In genomic region chr11:76379921-76380544, GRCm38 (mm10) we compare ENCODE assay signal across 9 mouse cellular contexts. TPM values are rescaled to one million over a fixed set of nuclear protein-coding genes. Genes with fewer than 3 reads are reported as not detected.
A peak's percentile ranks its signal among the peaks of the same experiment; 100 is the strongest.
DNase-seq lines count a peak whose midpoint lies in the region; ATAC-seq lines count a peak whose summit lies in the region.
"Had no signal": no experiment of that assay in that cellular context is flagged by ENCODE, and none has a peak within 500 bp of the region (broad histone marks: within the 10 kb centered on the region; RNA-seq: fewer than 3 reads in every experiment).

No protein-coding gene starts in this region.

- H3K4me1 ChIP-seq in liver, embryonic 16.5 days (ENCODE audit: control insufficient read depth, low read depth, low read length), result no peaks in the 10 kb centered on the region
- peaks cover 51% of the 10 kb centered on the region for H3K4me1 ChIP-seq in neural tube, embryonic 12.5 days

- no peak overlapping the region for H3K4me3 ChIP-seq in liver, embryonic 16.5 days (ENCODE audit: low read depth, low read length)
- H3K4me3 ChIP-seq in neural tube, embryonic 12.5 days, result no peak overlapping the region
- H3K4me3 ChIP-seq: hindbrain, embryonic 15.5 days had no signal

- no peaks in the 10 kb centered on the region for H3K9me3 ChIP-seq in liver, embryonic 16.5 days (replicated peaks; ENCODE audit: control insufficient read depth, low read length)
- no peaks in the 10 kb centered on the region for H3K9me3 ChIP-seq in neural tube, embryonic 12.5 days
- H3K9me3 ChIP-seq: hindbrain, embryonic 15.5 days had no signal

- H3K27ac ChIP-seq in liver, embryonic 16.5 days (ENCODE audit: low read length), result no peak overlapping the region
- peak overlapping the region; percentile 42; the same call in 1 of the 2 replicates for H3K27ac ChIP-seq in neural tube, embryonic 12.5 days
- H3K27ac ChIP-seq: hindbrain, embryonic 15.5 days had no signal

- no peak overlapping the region for H3K9ac ChIP-seq in liver, embryonic 16.5 days (ENCODE audit: low read depth, low read length)
- no peak overlapping the region for H3K9ac ChIP-seq in neural tube, embryonic 12.5 days
- H3K9ac ChIP-seq: hindbrain, embryonic 15.5 days had no signal

- H3K4me2 ChIP-seq in liver, embryonic 16.5 days (ENCODE audit: low read depth, low read length), result no peak overlapping the region
- no peak overlapping the region for H3K4me2 ChIP-seq in neural tube, embryonic 12.5 days (replicated peaks)
- H3K4me2 ChIP-seq: hindbrain, embryonic 15.5 days had no signal

- intact Hi-C loops in left cerebral cortex, postnatal 36 days (cut with DNase I), result no loop called here

- no peak for DNase-seq in liver
- peak; percentile 80 to 89 for DNase-seq in heart, adult 18-20 months
- peak; percentile 70 to 80 for DNase-seq in kidney, adult 8-10 months
- no peak for DNase-seq in urinary bladder, postnatal 4 days (ENCODE audit: low spot score in 2 of 2)
- no peak for DNase-seq in layer of hippocampus, postnatal 10 days (ENCODE audit: low spot score in 2 of 2)
- no peak for DNase-seq in left cerebral cortex, postnatal 36 days (ENCODE audit: low spot score in 2 of 2)

- peak; percentile 32; the same call in 1 of the 2 replicates for ATAC-seq in liver, embryonic 16.5 days (ENCODE audit: low read depth)
- no peak for ATAC-seq in neural tube, embryonic 12.5 days (ENCODE audit: low FRiP score, low read depth)

- no peaks in the 10 kb centered on the region for H3K27me3 ChIP-seq in liver, embryonic 16.5 days (ENCODE audit: control insufficient read depth, insufficient read depth, low read depth, low read length)
- H3K27me3 ChIP-seq in neural tube, embryonic 12.5 days (replicated peaks), result no peaks in the 10 kb centered on the region
- H3K27me3 ChIP-seq: hindbrain, embryonic 15.5 days had no signal

- 45% methylated on average over 11 of the region's 11 CpGs for WGBS in liver, embryonic 16.5 days (ENCODE audit: insufficient replicate concordance)
- 20% methylated on average over 11 of the region's 11 CpGs for WGBS in neural tube, embryonic 12.5 days

- H3K36me3 ChIP-seq in liver, embryonic 16.5 days (ENCODE audit: control insufficient read depth, insufficient read depth), result no peaks in the 10 kb centered on the region
- no peaks in the 10 kb centered on the region for H3K36me3 ChIP-seq in neural tube, embryonic 12.5 days
- H3K36me3 ChIP-seq: hindbrain, embryonic 15.5 days had no signal

RNA-seq across cellular contexts. Expression of gene Nxn, which starts 18.9 kb away (rescaled TPM):
- 2.0 and 2.6 TPM in 2 replicates for polyA plus RNA-seq in liver, embryonic 16.5 days (2015; fragmentation: Nextera tagmentation; extraction: Ambion mirVana)
- total RNA-seq in heart, adult 18-20 months (2021), result 10 to 100 TPM; 13.5 to 17.8 TPM
- polyA plus RNA-seq in neural tube, embryonic 12.5 days (2016; fragmentation: Nextera tagmentation; extraction: Ambion mirVana), result 64.1 and 64.4 TPM in 2 replicates
- 10 to 100 TPM; 11.1 to 13.0 TPM for total RNA-seq in layer of hippocampus, postnatal 10 days (2021)
- 10 to 100 TPM; 11.0 to 11.6 TPM for total RNA-seq in left cerebral cortex, postnatal 36 days (2021)

RNA-seq across cellular contexts. Expression of gene Timm22, which starts 26.7 kb away (rescaled TPM):
- polyA plus RNA-seq in liver, embryonic 16.5 days (2015; fragmentation: Nextera tagmentation; extraction: Ambion mirVana), result 33.7 and 35.7 TPM in 2 replicates
- 10 to 100 TPM; 44.0 to 51.4 TPM for total RNA-seq in heart, adult 18-20 months (2021)
- polyA plus RNA-seq in neural tube, embryonic 12.5 days (2016; fragmentation: Nextera tagmentation; extraction: Ambion mirVana), result 120 and 132 TPM in 2 replicates
- total RNA-seq in layer of hippocampus, postnatal 10 days (2021), result 10 to 100 TPM; 38.1 to 39.9 TPM
- 10 to 100 TPM; 38.3 to 38.4 TPM for total RNA-seq in left cerebral cortex, postnatal 36 days (2021)

Comparison
In these comparisons a context has a peak if more than half of its experiments do, and no peak if none do; other contexts are left out.
1. DNase-seq: peak in heart, adult 18-20 months (2 of 2) and kidney, adult 8-10 months (2 of 2); none in liver (single experiment), urinary bladder, postnatal 4 days (0 of 2), layer of hippocampus, postnatal 10 days (0 of 2) and left cerebral cortex, postnatal 36 days (0 of 2).